Mouse (Mus musculus) cerebellum, adult 18-20 months (tissue): ENCODE measurements at regions not wholly inside any gene's neighbourhood (a gene's known extent, or its start where the extent isn't known, plus 50 kb on each side); places are given as distances from the start of the nearest gene placed in this dataset.

ENCODE experiments used
- DNase-seq, 2 experiments: peaks; one replicate each; pipeline ENCODE4 v3.0.0; 2021

GRCm38 (mm10) chr2:50377609-50378413 lies 81.2 kb upstream of the Mmadhc start:
- DNase-seq, result no peak

- no peak for DNase-seq
These were observed 77.0 kb upstream of the Mmadhc start for GRCm38 (mm10) chr2:50373626-50374025.

GRCm38 (mm10) chr2:50373006-50373405 lies 76.4 kb upstream of the Mmadhc start:
- no peak for DNase-seq

GRCm38 (mm10) chr2:50368831-50369230 lies 72.2 kb upstream of the Mmadhc start:
- DNase-seq, result no peak

GRCm38 (mm10) chr2:50368351-50368750 lies 71.8 kb upstream of the Mmadhc start:
- DNase-seq, result no peak

GRCm38 (mm10) chr2:50365221-50365620 lies 68.6 kb upstream of the Mmadhc start:
- DNase-seq, result no peak

- no peak for DNase-seq
These were observed 59.5 kb upstream of the Mmadhc start for GRCm38 (mm10) chr2:50356089-50356488.

GRCm38 (mm10) chr2:50347486-50348265 lies 51.1 kb upstream of the Mmadhc start:
- DNase-seq, result no peak
